Mouse (Mus musculus): Measurements from ENCODE around the gene Gm45623.

DNA sequence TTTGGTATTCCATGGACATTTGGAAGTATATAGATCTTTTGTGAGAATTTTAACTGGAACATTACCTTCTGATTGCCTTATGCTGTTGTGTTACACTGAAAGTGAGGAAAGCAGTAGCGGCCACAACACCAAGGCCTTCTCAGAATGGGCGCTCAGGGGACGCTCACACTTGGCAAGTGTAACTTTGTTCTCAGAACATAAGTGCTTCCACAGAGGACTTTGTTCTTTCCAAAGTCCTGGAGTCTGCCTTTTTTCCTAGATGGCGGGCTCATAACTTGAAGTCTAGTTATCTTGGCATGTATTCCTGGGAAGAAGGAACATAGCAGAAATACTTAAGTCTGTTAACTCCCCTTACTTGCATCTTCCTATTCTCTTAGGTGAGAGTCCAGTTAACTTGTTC lies 46.5 kb downstream of the Gm45623 start:
- TF ChIP-seq POLR2A (IDR thresholded peaks at IDR 0.05; ENCODE audit: borderline replicate concordance, control insufficient read depth, low read depth, low read length), result no peak
- TF ChIP-seq CTCF (IDR thresholded peaks at IDR 0.05; ENCODE audit: control insufficient read depth, insufficient read depth, low read length), result no peak
